Mouse (Mus musculus): ENCODE results near the gene Mei1. TPM values are rescaled to one million over a fixed set of nuclear protein-coding genes. Genes with fewer than 3 reads are reported as not detected.

The Mei1 gene
- polyA plus RNA-seq, 1 experiment from 2014 or later, result not detected

- no peaks in the 10 kb centered on the region for H3K36me3 ChIP-seq (ENCODE audit: insufficient read depth, low read length)
- H3K4me1 ChIP-seq (ENCODE audit: insufficient read depth, low read depth, low read length), result no peaks in the 10 kb centered on the region
- H3K27me3 ChIP-seq (replicated peaks; ENCODE audit: insufficient read depth, low read length), result peaks cover 10% of the 10 kb centered on the region; the same call in 1 of the 2 replicates
- DNase-seq (ENCODE audit: low spot score) (no peak), ATAC-seq (no peak)
- H3K9me3 ChIP-seq (ENCODE audit: low read length), result no peaks in the 10 kb centered on the region
- no peak overlapping the region for H3K27ac ChIP-seq (ENCODE audit: low read length)
- no peak for TF ChIP-seq EP300 (IDR thresholded peaks at IDR 0.05)
- TF ChIP-seq CTCF (IDR thresholded peaks at IDR 0.05), result no peak
- WGBS, result 69% methylated on average over 7 of the region's 7 CpGs
- H3K4me2 ChIP-seq (replicated peaks; ENCODE audit: low read depth, low read length), result no peak overlapping the region
- H3K9ac ChIP-seq (replicated peaks; ENCODE audit: low read depth), result no peak overlapping the region
- no peak overlapping the region for H3K4me3 ChIP-seq (ENCODE audit: low read depth, low read length)
Observed at GRCm38 (mm10) chr15:82073490-82073889, 3.7 kb downstream of the Mei1 start.

DNA sequence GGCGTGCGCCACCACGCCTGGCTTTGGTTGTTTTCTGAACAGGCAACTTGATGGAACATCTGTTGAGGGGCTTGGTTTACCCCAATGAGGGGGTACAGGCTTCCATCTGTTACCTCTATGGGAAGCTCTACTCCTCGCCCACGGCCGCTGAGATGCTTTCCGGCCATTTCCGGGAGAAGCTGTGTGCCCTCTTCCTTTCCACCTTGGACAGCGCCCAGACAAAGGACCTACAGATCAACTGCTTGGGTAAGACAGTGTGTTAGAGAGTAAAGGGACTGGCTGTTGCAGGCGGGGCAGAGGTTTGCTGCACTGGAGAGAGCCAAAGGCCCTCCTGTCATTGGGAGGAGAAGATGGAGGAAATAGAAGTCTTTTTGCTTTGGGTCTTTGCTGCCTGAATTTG lies 10.1 kb downstream of the Mei1 start:
- Histone ChIP-seq H3K4me2 (replicated peaks; ENCODE audit: low read depth, low read length) (no peak overlapping the region), H3K9me3 (ENCODE audit: low read length) (no peaks in the 10 kb centered on the region), H3K27ac (ENCODE audit: low read length) (no peak overlapping the region), H3K4me3 (ENCODE audit: low read depth, low read length) (no peak overlapping the region), H3K27me3 (replicated peaks; ENCODE audit: insufficient read depth, low read length) (no peaks in the 10 kb centered on the region), H3K4me1 (ENCODE audit: insufficient read depth, low read depth, low read length) (no peaks in the 10 kb centered on the region), H3K36me3 (ENCODE audit: insufficient read depth, low read length) (no peaks in the 10 kb centered on the region), H3K9ac (replicated peaks; ENCODE audit: low read depth) (no peak overlapping the region)
- DNase-seq (ENCODE audit: low spot score) (no peak), ATAC-seq (no peak)
- TF ChIP-seq EP300 (IDR thresholded peaks at IDR 0.05) (no peak), CTCF (IDR thresholded peaks at IDR 0.05) (no peak)
- 48% methylated on average over 10 of the region's 10 CpGs for WGBS

- H3K4me3 ChIP-seq (ENCODE audit: low read depth, low read length), result no peak overlapping the region
- TF ChIP-seq CTCF (IDR thresholded peaks at IDR 0.05) (peak; percentile 59), EP300 (IDR thresholded peaks at IDR 0.05) (no peak)
- 26% methylated on average over 7 of the region's 7 CpGs for WGBS
- DNase-seq (ENCODE audit: low spot score), result no peak
- H3K27me3 ChIP-seq (replicated peaks; ENCODE audit: insufficient read depth, low read length), result no peaks in the 10 kb centered on the region
- H3K27ac ChIP-seq (ENCODE audit: low read length), result no peak overlapping the region
- no peak for ATAC-seq
- no peaks in the 10 kb centered on the region for H3K4me1 ChIP-seq (ENCODE audit: insufficient read depth, low read depth, low read length)
- H3K9ac ChIP-seq (replicated peaks; ENCODE audit: low read depth), result no peak overlapping the region
- no peaks in the 10 kb centered on the region for H3K36me3 ChIP-seq (ENCODE audit: insufficient read depth, low read length)
- no peaks in the 10 kb centered on the region for H3K9me3 ChIP-seq (ENCODE audit: low read length)
- no peak overlapping the region for H3K4me2 ChIP-seq (replicated peaks; ENCODE audit: low read depth, low read length)
Observed at GRCm38 (mm10) chr15:82081161-82081560, 11.4 kb downstream of the Mei1 start.

DNA sequence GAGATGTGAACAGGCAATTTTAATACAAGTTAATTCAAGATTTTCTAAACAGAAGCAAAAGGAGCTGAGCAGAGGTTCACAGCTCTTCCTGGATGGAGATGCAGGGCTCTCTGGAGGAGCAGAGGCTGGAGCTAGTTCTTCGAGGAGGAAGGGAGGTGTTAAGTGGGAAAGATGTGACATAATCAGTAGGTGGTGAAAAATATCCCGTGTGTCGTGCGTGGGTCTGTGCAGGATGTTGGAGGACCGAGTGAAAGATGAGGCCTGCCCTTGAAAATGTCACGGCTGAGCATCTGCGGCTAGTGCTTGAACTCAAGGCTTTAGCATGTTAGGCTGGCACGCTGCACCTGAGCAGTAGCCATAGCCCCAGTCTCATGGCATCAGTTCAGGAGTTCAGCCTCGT lies 15.8 kb downstream of the Mei1 start:
- 73% methylated on average over 9 of the region's 9 CpGs for WGBS

GRCm38 (mm10) chr15:82086131-82086530 lies 16.3 kb downstream of the Mei1 start:
- no peaks in the 10 kb centered on the region for H3K27me3 ChIP-seq (replicated peaks; ENCODE audit: insufficient read depth, low read length)
- no peaks in the 10 kb centered on the region for H3K36me3 ChIP-seq (ENCODE audit: insufficient read depth, low read length)
- H3K9ac ChIP-seq (replicated peaks; ENCODE audit: low read depth), result no peak overlapping the region
- H3K9me3 ChIP-seq (ENCODE audit: low read length), result no peaks in the 10 kb centered on the region
- WGBS, result 71% methylated on average over 12 of the region's 12 CpGs
- H3K4me1 ChIP-seq (ENCODE audit: insufficient read depth, low read depth, low read length), result no peaks in the 10 kb centered on the region
- no peak overlapping the region for H3K4me3 ChIP-seq (ENCODE audit: low read depth, low read length)
- ATAC-seq (no peak), DNase-seq (ENCODE audit: low spot score) (no peak)
- TF ChIP-seq CTCF (IDR thresholded peaks at IDR 0.05) (no peak), EP300 (IDR thresholded peaks at IDR 0.05) (no peak)
- H3K4me2 ChIP-seq (replicated peaks; ENCODE audit: low read depth, low read length), result no peak overlapping the region
- H3K27ac ChIP-seq (ENCODE audit: low read length), result no peak overlapping the region

More for the DNA sequence above, 15.8 kb downstream of the Mei1 start:
- Histone ChIP-seq H3K9ac (replicated peaks; ENCODE audit: low read depth) (no peak overlapping the region), H3K4me3 (ENCODE audit: low read depth, low read length) (no peak overlapping the region), H3K27me3 (replicated peaks; ENCODE audit: insufficient read depth, low read length) (no peaks in the 10 kb centered on the region), H3K4me2 (replicated peaks; ENCODE audit: low read depth, low read length) (no peak overlapping the region), H3K9me3 (ENCODE audit: low read length) (no peaks in the 10 kb centered on the region), H3K27ac (ENCODE audit: low read length) (no peak overlapping the region), H3K36me3 (ENCODE audit: insufficient read depth, low read length) (no peaks in the 10 kb centered on the region), H3K4me1 (ENCODE audit: insufficient read depth, low read depth, low read length) (no peaks in the 10 kb centered on the region)
- TF ChIP-seq EP300 (IDR thresholded peaks at IDR 0.05) (no peak), CTCF (IDR thresholded peaks at IDR 0.05) (no peak)
- DNase-seq (ENCODE audit: low spot score), result no peak
- ATAC-seq, result no peak

GRCm38 (mm10) chr15:82087266-82087665 lies 17.5 kb downstream of the Mei1 start:
- TF ChIP-seq CTCF (IDR thresholded peaks at IDR 0.05) (no peak), EP300 (IDR thresholded peaks at IDR 0.05) (no peak)
- Histone ChIP-seq H3K9ac (replicated peaks; ENCODE audit: low read depth) (no peak overlapping the region), H3K36me3 (ENCODE audit: insufficient read depth, low read length) (no peaks in the 10 kb centered on the region), H3K27ac (ENCODE audit: low read length) (no peak overlapping the region), H3K4me3 (ENCODE audit: low read depth, low read length) (no peak overlapping the region), H3K9me3 (ENCODE audit: low read length) (no peaks in the 10 kb centered on the region), H3K4me2 (replicated peaks; ENCODE audit: low read depth, low read length) (no peak overlapping the region), H3K27me3 (replicated peaks; ENCODE audit: insufficient read depth, low read length) (no peaks in the 10 kb centered on the region), H3K4me1 (ENCODE audit: insufficient read depth, low read depth, low read length) (no peaks in the 10 kb centered on the region)
- DNase-seq (ENCODE audit: low spot score) (peak; percentile 8), ATAC-seq (no peak)
- 14% methylated on average over 5 of the region's 10 CpGs for WGBS

DNA sequence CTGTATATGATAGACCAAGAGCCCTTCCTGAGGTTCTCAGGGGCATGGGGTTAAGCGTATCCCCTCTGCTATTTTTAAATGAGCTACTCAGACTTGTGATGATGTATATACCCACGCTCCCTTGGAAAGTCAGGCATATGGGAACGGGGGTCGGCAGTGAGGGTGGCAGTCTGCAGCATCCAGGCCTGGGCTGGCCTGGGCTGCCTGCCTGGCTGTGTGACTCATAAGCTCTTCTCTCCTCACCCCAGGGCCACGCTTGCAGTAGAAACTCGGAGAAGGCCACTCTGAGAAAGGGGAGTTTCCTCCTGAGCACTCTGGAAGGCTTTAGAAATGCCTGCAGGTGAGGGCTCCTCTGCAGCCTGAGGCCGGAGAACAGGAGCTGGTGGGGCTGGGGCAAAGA lies 21.3 kb downstream of the Mei1 start:
- Histone ChIP-seq H3K27me3 (replicated peaks; ENCODE audit: insufficient read depth, low read length) (no peaks in the 10 kb centered on the region), H3K4me2 (replicated peaks; ENCODE audit: low read depth, low read length) (no peak overlapping the region), H3K9ac (replicated peaks; ENCODE audit: low read depth) (no peak overlapping the region), H3K27ac (ENCODE audit: low read length) (no peak overlapping the region), H3K9me3 (ENCODE audit: low read length) (no peaks in the 10 kb centered on the region), H3K4me1 (ENCODE audit: insufficient read depth, low read depth, low read length) (no peaks in the 10 kb centered on the region), H3K4me3 (ENCODE audit: low read depth, low read length) (no peak overlapping the region), H3K36me3 (ENCODE audit: insufficient read depth, low read length) (no peaks in the 10 kb centered on the region)
- DNase-seq (ENCODE audit: low spot score) (no peak), ATAC-seq (no peak)
- WGBS, result 63% methylated on average over 7 of the region's 7 CpGs
- TF ChIP-seq CTCF (IDR thresholded peaks at IDR 0.05) (no peak), EP300 (IDR thresholded peaks at IDR 0.05) (no peak)

All from lung, postnatal 0 days (tissue).